Mouse (Mus musculus) limb, embryonic 11.5 days (tissue): ENCODE measurements at regions not wholly inside any gene's neighbourhood (a gene's known extent, or its start where the extent isn't known, plus 50 kb on each side); places are given as distances from the start of the nearest gene placed in this dataset.
A peak's percentile ranks its signal among the peaks of the same experiment; 100 is the strongest.

ENCODE experiments used
- ATAC-seq: fragments of 200-750 bp; cut with Nextera tagmentation; 2 replicates; pipeline ENCODE4 v1.8.0; 2017; ENCODE audit warnings: low read depth; ENCODE audit not compliant: insufficient number of reproducible peaks, low FRiP score, low TSS enrichment
- DNase-seq: peaks from one replicate; pipeline ENCODE4 v3.0.0-alpha.2; 2015; ENCODE audit warnings: low spot score
- H3K27ac ChIP-seq: fragments of 300-500 bp; sonication (generic); replicated peaks from 2 replicates; pipeline ENCODE4 v1.5.1; 2014; ENCODE audit warnings: low read depth, mild to moderate bottlenecking, low read length
- H3K27me3 ChIP-seq: fragments of 300-500 bp; sonication (generic); 2 replicates; pipeline ENCODE4 v1.6.1; 2014; ENCODE audit warnings: mild to moderate bottlenecking, low read length, mixed read lengths; ENCODE audit not compliant: control insufficient read depth, insufficient read depth
- H3K36me3 ChIP-seq: fragments of 300-500 bp; sonication (generic); 2 replicates; pipeline ENCODE4 v1.6.1; 2014; ENCODE audit warnings: mild to moderate bottlenecking, low read length, moderate library complexity, mixed read lengths; ENCODE audit not compliant: control insufficient read depth, insufficient read depth
- H3K4me1 ChIP-seq: fragments of 300-500 bp; sonication (generic); 2 replicates; pipeline ENCODE4 v1.6.1; 2014; ENCODE audit warnings: low read length, mixed read lengths; ENCODE audit not compliant: control insufficient read depth, insufficient read depth
- H3K4me2 ChIP-seq: fragments of 300-500 bp; sonication (generic); 2 replicates; pipeline ENCODE4 v1.6.1; 2014; ENCODE audit warnings: low read depth, mild to moderate bottlenecking, moderate library complexity; ENCODE audit not compliant: severe bottlenecking
- H3K4me3 ChIP-seq: fragments of 300-500 bp; sonication (generic); 2 replicates; pipeline ENCODE4 v1.5.1; 2014; ENCODE audit warnings: low read depth, low read length
- H3K9ac ChIP-seq: fragments of 300-500 bp; sonication (generic); 2 replicates; pipeline ENCODE4 v1.6.1; 2014; ENCODE audit warnings: mild to moderate bottlenecking, low read length
- H3K9me3 ChIP-seq: fragments of 300-500 bp; sonication (generic); 2 replicates; pipeline ENCODE4 v1.6.1; 2016; ENCODE audit warnings: low read length; ENCODE audit not compliant: control insufficient read depth
- WGBS: fragments of 180-500 bp; shearing (Covaris S2); extraction: QIAGEN DNeasy Blood & Tissue Kit; methylation state at CpG from one replicate; pipeline ENCODE4 v1.1.7; 2014; 5-methylcytosine and 5-hydroxymethylcytosine counted together

GRCm38 (mm10) chr2:50377609-50378413, 81.2 kb upstream of the Mmadhc start:
- H3K27ac ChIP-seq: no peak overlapping the region
- no peak for DNase-seq
- no peaks in the 10 kb centered on the region for H3K4me1 ChIP-seq
- 77% methylated on average over 16 of the region's 16 CpGs for WGBS
- no peak overlapping the region for H3K4me3 ChIP-seq
- H3K36me3 ChIP-seq: no peaks in the 10 kb centered on the region
- H3K4me2 ChIP-seq: no peak overlapping the region
- ATAC-seq: no peak
- no peak overlapping the region for H3K9ac ChIP-seq
- no peaks in the 10 kb centered on the region for H3K27me3 ChIP-seq
- H3K9me3 ChIP-seq: no peaks in the 10 kb centered on the region

- no peaks in the 10 kb centered on the region for H3K27me3 ChIP-seq
- no peak overlapping the region for H3K4me2 ChIP-seq
- H3K9ac ChIP-seq: no peak overlapping the region
- H3K27ac ChIP-seq: no peak overlapping the region
- 93% methylated on average over 2 of the region's 2 CpGs for WGBS
- H3K9me3 ChIP-seq: no peaks in the 10 kb centered on the region
- H3K4me3 ChIP-seq: no peak overlapping the region
- 0 out of 2 replicates have a peak, but pooled peaks cover 3% of the 10 kb centered on the region for H3K4me1 ChIP-seq
- H3K36me3 ChIP-seq: no peaks in the 10 kb centered on the region
- DNase-seq (no peak), ATAC-seq (no peak)
Measured at GRCm38 (mm10) chr2:50373626-50374025, 77.0 kb upstream of the Mmadhc start.

GRCm38 (mm10) chr2:50373006-50373405, 76.4 kb upstream of the Mmadhc start:
- H3K27me3 ChIP-seq: no peaks in the 10 kb centered on the region
- H3K9ac ChIP-seq: no peak overlapping the region
- H3K36me3 ChIP-seq: no peaks in the 10 kb centered on the region
- no peak overlapping the region for H3K4me2 ChIP-seq
- 69% methylated on average over 7 of the region's 7 CpGs for WGBS
- no peaks in the 10 kb centered on the region for H3K9me3 ChIP-seq
- no peak for DNase-seq
- no peak overlapping the region for H3K4me3 ChIP-seq
- ATAC-seq: no peak
- H3K27ac ChIP-seq: no peak overlapping the region
- H3K4me1 ChIP-seq: 0 out of 2 replicates have a peak, but pooled peaks cover 3% of the 10 kb centered on the region

GRCm38 (mm10) chr2:50368831-50369230, 72.2 kb upstream of the Mmadhc start:
- no peak for ATAC-seq
- no peak for DNase-seq
- Histone ChIP-seq H3K9me3 (no peaks in the 10 kb centered on the region), H3K4me1 (0 out of 2 replicates have a peak, but pooled peaks cover 3% of the 10 kb centered on the region), H3K4me2 (no peak overlapping the region), H3K4me3 (no peak overlapping the region), H3K9ac (no peak overlapping the region), H3K27ac (no peak overlapping the region), H3K27me3 (no peaks in the 10 kb centered on the region), H3K36me3 (no peaks in the 10 kb centered on the region)
- WGBS: 48% methylated on average over 4 of the region's 4 CpGs

GRCm38 (mm10) chr2:50368351-50368750, 71.8 kb upstream of the Mmadhc start:
- Histone ChIP-seq H3K9me3 (no peaks in the 10 kb centered on the region), H3K4me1 (0 out of 2 replicates have a peak, but pooled peaks cover 3% of the 10 kb centered on the region), H3K4me2 (no peak overlapping the region), H3K4me3 (no peak overlapping the region), H3K27ac (no peak overlapping the region), H3K9ac (no peak overlapping the region), H3K36me3 (no peaks in the 10 kb centered on the region), H3K27me3 (no peaks in the 10 kb centered on the region)
- DNase-seq (no peak), ATAC-seq (no peak)
- 73% methylated on average over 6 of the region's 6 CpGs for WGBS

GRCm38 (mm10) chr2:50365221-50365620, 68.6 kb upstream of the Mmadhc start:
- Histone ChIP-seq H3K27ac (no peak overlapping the region), H3K4me2 (no peak overlapping the region), H3K4me3 (no peak overlapping the region), H3K4me1 (0 out of 2 replicates have a peak, but pooled peaks cover 3% of the 10 kb centered on the region), H3K27me3 (no peaks in the 10 kb centered on the region), H3K9me3 (no peaks in the 10 kb centered on the region), H3K9ac (no peak overlapping the region), H3K36me3 (no peaks in the 10 kb centered on the region)
- 61% methylated on average over 6 of the region's 6 CpGs for WGBS
- DNase-seq (no peak), ATAC-seq (no peak)

- H3K27ac ChIP-seq: no peak overlapping the region
- H3K4me3 ChIP-seq: no peak overlapping the region
- DNase-seq: no peak
- no peaks in the 10 kb centered on the region for H3K9me3 ChIP-seq
- ATAC-seq: no peak
- no peak overlapping the region for H3K9ac ChIP-seq
- H3K36me3 ChIP-seq: no peaks in the 10 kb centered on the region
- H3K4me2 ChIP-seq: no peak overlapping the region
- H3K4me1 ChIP-seq: no peaks in the 10 kb centered on the region
- H3K27me3 ChIP-seq: no peaks in the 10 kb centered on the region
- 93% methylated on average over 2 of the region's 2 CpGs for WGBS
Measured at GRCm38 (mm10) chr2:50356089-50356488, 59.5 kb upstream of the Mmadhc start.

GRCm38 (mm10) chr2:50347486-50348265, 51.1 kb upstream of the Mmadhc start:
- WGBS: 18% methylated on average over 10 of the region's 10 CpGs
- Histone ChIP-seq H3K27me3 (no peaks in the 10 kb centered on the region), H3K36me3 (no peaks in the 10 kb centered on the region), H3K27ac (no peak overlapping the region), H3K4me3 (no peak overlapping the region), H3K4me1 (no peaks in the 10 kb centered on the region), H3K9me3 (no peaks in the 10 kb centered on the region), H3K4me2 (no peak overlapping the region), H3K9ac (no peak overlapping the region)
- DNase-seq (peak; percentile 60), ATAC-seq (peak; percentile 67; the same call in 1 of the 2 replicates)
